Mouse (Mus musculus) megakaryocyte, embryonic 14.5 days (primary cell): Measurements from ENCODE around the gene Olfr38.

Experiments used
- FLI1 ChIP-seq: IDR thresholded peaks from 2 replicates; pipeline ENCODE4 v1.6.1; 2012; ENCODE audit warnings: low read length, inconsistent platforms, mixed read lengths
- GATA1 ChIP-seq: IDR thresholded peaks from 3 replicates; pipeline ENCODE4 v1.6.1; 2012; ENCODE audit warnings: mixed read lengths, low read length, inconsistent platforms, borderline replicate concordance

GRCm38 (mm10) chr6:42784793-42785192 lies 28.6 kb downstream of the Olfr38 start, which contains the start of gene Olfr452:
- TF ChIP-seq GATA1, result no peak
- TF ChIP-seq FLI1, result no peak
